Mouse (Mus musculus): ENCODE measurements around the gene Bcl2a1b. TPM values are rescaled to one million over a fixed set of nuclear protein-coding genes. Genes with fewer than 3 reads are reported as not detected.

Gene Bcl2a1b
- 61.2 to 89.2 TPM (median 76.9 TPM) in 4 replicates for total RNA-seq (2023; ENCODE audit: inconsistent age)

DNA sequence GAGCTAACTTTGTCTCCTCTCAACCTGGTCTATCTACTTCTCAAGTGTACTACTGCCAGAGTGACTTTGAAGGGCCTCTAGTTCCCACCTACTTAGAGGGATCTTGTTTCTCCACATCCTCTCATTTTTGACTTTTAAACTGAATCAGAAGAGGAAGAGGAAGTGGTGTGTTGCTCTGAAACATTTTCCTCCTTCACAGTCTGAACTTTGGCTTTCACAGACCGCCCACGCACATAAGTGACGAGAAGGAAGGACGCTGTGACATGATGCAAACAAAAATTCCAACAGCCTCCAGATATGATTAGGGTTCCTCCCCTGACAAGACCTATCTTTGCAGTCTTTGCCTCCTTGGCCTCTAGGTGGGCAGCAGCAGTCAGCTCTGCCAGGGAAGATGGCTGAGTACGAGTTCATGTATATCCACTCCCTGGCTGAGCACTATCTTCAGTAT, at the start of gene Bcl2a1b, which contains the start of gene Gm29094:
Gene Bcl2a1b (plus strand): TSS at position 241 of the 448 bp plus-strand sequence.
Gene Gm29094 (plus strand): TSS at position 411 of the 448 bp plus-strand sequence.

GRCm38 (mm10) chr9:89210353-89211064, 11.5 kb downstream of the Bcl2a1b start, which contains the start of gene Mthfs:
Gene Mthfs, plus strand, starts transcription at chr9:89210676.

Other genes starting within 250 kb of the Bcl2a1b start
- gene Bcl2a1a, start 242.3 kb upstream of the Bcl2a1b start, total RNA-seq (2023; ENCODE audit: inconsistent age), result 29.9 to 41.6 TPM (median 38.2 TPM) in 4 replicates
- gene Trim43b, start 106.4 kb upstream of the Bcl2a1b start, total RNA-seq (2023; ENCODE audit: inconsistent age), result not detected in 4 replicates
- gene Gm29094, start 170 bp downstream of the Bcl2a1b start, total RNA-seq (2023; ENCODE audit: inconsistent age), result 3.4 to 12.6 TPM (median 9.1 TPM) in 3 of 4 replicates, not detected in the other
- 50.6 to 72.0 TPM (median 53.6 TPM) in 4 replicates for gene Mthfs, start 11.5 kb downstream of the Bcl2a1b start, total RNA-seq (2023; ENCODE audit: inconsistent age)

Data from B cell, adult (primary cell).